Mouse (Mus musculus) spleen, adult 10 weeks (tissue): ENCODE data around the gene Zfp948. TPM values are rescaled to one million over a fixed set of nuclear protein-coding genes. Genes with fewer than 3 reads are reported as not detected.

Experiments
- polyA plus RNA-seq: library from polyadenylated mRNA; stranded (reverse); fragments of 350-450 nt; fragmentation: Illumina TruSeq; extraction: RNeasy Lipid Tissue Mini Kit (QIAGEN cat#74804); gene quantifications from one replicate; pipeline ENCODE4 v1.2.3, GENCODE M21; 2015; ENCODE audit warnings: low replicate concordance; ENCODE audit not compliant: insufficient read depth

Gene Zfp948
- polyA plus RNA-seq, result 12.2 TPM

DNA sequence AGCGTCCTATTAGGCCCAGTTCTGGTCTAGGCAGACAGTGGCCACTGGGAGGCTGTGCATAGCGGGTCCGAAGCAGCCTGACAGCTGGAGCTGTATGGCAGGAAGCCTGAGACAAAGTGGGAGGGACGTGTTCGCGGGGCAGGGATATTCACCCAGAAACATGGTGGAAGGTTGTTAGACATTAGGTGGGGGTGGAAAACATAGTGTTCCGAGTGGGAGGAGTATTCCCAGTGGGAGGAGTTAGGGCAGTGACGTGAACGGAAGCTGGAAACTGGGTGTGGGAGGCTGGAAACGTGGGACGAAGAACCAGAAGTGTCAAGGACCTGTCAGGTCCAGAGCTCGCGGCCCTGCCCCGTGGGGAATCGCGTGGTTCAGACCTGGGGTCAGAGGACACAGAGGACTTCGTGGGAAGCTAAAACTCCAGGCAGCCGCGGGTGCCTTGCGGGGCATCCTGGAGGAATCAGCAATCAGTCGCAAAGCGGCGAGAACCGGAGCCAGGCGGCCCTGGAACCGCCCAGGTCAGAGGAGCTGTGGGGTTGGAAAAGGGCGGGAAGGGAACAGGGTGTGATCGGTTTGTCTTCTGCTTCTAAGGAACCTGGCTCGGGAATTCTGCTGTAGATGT lies at the start of gene Zfp948:
Gene Zfp948, plus strand, starts transcription at position 281 of the 622 bp plus-strand sequence.

DNA sequence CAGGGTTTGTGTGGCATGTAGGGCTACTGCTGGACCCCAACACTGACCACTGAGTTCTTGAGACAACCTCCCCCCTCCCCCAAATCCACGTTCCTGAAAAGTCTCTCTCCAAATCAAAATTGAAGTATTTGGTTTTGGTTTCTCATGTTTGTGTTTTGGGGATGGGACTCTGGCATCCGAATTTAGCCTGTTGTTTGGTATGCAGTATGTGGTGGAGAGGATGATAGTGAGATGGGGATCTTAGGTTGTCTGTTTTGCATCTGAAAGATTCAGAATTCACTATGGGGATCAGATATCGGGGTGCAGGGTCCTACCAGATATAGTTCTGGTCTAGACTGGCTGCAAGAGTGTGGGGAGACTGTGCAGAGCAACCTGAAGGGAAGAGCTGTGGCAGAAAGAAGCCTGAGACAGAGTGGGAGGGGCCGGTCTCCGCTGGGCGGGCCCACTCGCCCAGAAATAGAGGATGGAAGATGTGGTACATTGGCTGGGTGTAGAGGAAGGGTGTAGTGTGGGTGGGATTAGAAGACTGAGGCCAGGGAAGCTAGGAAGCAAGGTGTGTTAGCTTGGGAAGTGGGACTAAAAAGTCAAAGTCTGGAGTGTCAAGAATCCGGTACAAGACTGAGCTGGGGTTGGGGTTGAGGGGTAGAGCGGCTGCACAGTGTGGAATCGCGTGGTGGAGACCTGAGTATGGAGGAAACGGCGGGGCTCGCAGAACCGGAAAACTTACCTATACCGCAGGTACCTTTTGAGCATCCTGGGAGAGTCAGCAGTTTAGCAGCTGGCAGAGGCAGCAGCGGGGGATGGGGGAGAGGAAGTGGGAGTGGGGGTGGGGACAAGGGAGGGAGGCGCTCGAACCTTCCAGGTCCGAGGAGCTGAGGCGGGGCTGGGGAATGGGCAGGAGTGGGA lies 31.5 kb upstream of the Zfp948 start, which contains the start of gene Zfp52:
Gene Zfp52, plus strand, starts transcription at position 444 of the 906 bp plus-strand sequence.

Other genes with a start within 250 kb of the Zfp948 start
- 15.6 TPM for gene Zfp677, start 183.3 kb upstream of the Zfp948 start, polyA plus RNA-seq
- gene Zfp54, start 143.8 kb upstream of the Zfp948 start, polyA plus RNA-seq, result 13.0 TPM
- gene Zfp51, start 116.6 kb upstream of the Zfp948 start, polyA plus RNA-seq, result 27.8 TPM
- 43.2 TPM for gene Zfp53, start 78.0 kb upstream of the Zfp948 start, polyA plus RNA-seq
- 27.4 TPM for gene Zfp52, start 31.5 kb upstream of the Zfp948 start, polyA plus RNA-seq
- 20.8 TPM for gene Zfp983, start 83.6 kb downstream of the Zfp948 start, polyA plus RNA-seq
- 12.1 TPM for gene Gm10226, start 124.9 kb downstream of the Zfp948 start, polyA plus RNA-seq
- gene Zfp760, start 140.7 kb downstream of the Zfp948 start, polyA plus RNA-seq, result 20.2 TPM
- gene Zfp229, start 163.8 kb downstream of the Zfp948 start, polyA plus RNA-seq, result 4.5 TPM